Mouse (Mus musculus) retina, embryonic 14.5 days (tissue): Measurements from ENCODE around the gene Cyp2d9.
"Not testable (repeated sequence)": the region's sequence is repeated elsewhere in the genome, so short reads cannot be mapped to it uniquely, and the experiment has no call there.

Source experiments
- DNase-seq: peaks from one replicate; pipeline ENCODE4 v3.0.0-alpha.2; 2015; ENCODE audit warnings: low spot score

Cyp2d9 gene

DNA sequence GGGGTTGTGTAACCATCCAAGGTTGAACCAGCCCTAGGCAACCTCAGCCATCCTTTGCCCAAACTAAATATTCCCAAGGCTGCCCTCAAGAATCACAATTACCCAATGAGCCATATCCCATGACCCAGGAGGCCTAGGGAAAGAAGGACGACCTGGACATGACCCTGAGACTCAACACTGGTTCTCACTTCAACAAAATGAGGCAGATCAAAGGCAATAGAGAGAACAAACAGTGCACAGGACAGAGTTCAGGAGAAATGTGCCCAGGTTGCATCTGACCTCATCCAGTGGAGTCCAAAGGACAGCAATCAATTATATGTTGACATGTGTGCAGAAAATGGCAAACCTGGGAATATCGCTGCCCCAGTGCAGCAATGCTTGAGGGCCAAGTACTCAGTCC lies 16.8 kb downstream of the Cyp2d9 start:
- DNase-seq, result not testable (repeated sequence)

- DNase-seq, result not testable (repeated sequence)
Observed at GRCm38 (mm10) chr15:82452133-82452532, 18.9 kb downstream of the Cyp2d9 start.

- DNase-seq, result not testable (repeated sequence)
Observed at GRCm38 (mm10) chr15:82453501-82453900, 20.3 kb downstream of the Cyp2d9 start.

DNA sequence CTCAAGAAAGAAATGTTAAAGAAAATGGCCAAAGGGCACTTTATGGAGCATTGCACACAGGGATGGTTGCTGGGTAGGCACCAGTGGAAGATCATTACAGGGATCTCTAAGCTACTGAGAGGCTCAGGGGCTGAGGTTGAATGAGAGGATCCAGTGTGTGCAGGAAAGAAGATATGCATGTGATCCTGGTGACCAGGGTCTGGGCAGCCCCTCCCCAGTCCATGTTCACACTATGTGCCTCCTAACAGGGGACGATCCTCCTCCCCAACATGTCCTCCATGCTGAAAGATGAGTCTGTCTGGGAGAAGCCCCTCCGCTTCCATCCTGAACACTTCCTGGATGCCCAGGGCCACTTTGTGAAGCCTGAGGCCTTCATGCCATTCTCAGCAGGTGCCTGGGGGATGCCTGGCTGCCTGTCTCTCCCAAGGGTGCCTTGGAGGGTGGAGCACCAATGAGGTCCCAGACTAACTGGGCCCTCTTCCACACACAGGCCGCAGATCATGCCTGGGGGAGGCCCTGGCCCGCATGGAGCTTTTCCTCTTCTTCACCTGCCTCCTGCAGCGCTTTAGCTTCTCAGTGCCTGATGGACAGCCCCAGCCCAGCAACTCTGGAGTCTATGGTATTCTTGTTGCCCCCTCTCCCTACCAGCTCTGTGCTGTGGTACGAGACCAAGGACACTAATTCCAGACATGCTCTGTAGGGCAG lies 23.0 kb downstream of the Cyp2d9 start:
- DNase-seq, result not testable (repeated sequence)

DNA sequence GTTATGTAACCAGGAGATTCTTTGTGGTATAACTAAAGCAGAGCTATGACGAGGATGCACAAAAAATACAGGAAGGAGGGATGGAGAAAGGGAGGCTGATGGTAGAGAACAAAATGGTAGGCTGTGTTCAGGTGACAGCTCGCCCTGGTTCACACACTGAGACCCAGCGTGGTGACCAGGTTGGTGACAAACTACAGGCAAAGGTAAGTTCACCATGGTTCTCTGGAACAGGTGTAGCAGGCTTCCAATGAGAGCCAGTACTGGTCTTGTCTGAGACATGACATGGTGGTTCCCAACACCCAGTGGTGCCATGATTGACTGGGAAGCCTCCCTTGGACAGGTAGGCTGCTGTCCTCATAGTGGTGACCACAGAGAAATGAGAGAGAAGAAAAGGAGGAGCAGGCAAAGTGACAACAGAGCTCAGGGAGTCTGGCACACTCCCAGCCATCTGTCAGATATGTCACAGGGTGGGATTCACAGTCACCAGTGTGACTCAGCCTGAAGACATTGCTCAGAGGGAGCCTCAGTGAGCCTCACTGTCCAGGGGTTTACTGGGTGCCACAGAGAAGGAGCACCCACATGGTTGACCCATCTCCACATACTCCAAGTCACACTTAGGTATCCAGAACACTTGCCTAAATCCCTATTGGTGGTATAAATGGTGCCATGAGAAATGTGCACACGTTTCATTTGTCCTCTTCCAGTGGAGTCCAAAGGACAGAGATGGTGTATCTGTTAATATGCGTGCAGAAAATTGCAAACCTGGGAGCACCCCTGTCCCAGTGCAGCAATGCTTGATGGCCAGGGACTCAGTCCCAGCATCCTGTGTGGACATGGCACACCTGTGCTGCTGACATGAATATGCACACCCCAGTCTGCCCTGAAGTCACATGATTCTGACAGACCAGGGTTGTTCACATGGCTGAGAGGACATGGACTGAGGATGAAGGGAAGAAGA lies 24.1 kb downstream of the Cyp2d9 start:
- no peak for DNase-seq

DNA sequence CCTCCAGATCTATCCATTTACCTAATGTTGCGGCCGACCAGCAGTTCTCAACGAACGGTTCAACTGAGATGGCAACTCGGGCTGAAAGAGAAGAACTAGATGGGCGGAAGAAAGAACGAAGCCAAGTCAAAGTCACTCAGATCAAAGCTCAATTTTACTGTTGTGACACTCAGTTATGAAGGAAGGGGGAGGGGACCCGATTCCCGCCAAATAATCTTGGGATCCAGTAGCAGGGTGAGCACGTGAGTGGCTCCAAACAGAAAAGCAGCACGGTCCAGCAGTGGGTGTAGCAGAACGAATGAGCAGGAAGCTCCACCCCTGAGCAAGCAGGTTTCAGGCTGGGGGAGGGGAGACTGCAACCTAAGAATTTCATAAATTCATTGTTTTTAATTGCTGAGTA lies 26.0 kb downstream of the Cyp2d9 start:
- not testable (repeated sequence) for DNase-seq

- no peak for DNase-seq
Observed at GRCm38 (mm10) chr15:82464701-82465100, 31.5 kb downstream of the Cyp2d9 start.

DNA sequence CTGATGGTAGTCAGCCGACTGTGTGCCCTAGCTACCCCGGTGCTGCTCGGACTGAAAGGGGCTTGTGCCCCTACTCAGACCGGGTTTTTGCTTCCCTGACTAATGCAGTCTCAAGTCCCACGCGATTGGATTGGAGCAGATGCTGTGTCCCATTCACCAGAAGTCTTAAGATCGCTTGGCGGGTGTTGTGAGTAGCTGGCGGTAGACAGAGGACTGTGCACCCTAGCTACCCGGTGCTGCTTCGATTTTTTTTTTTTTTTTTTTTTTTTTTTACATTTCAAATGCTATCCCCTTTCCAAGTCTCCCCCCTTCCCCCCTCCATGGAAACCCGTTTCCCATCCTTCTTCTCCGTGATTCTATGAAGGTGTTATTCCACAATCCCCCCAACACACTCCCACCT lies 61.0 kb downstream of the Cyp2d9 start:
- not testable (repeated sequence) for DNase-seq
